In genomic region chr5:48136571-48136970, GRCm38 (mm10) we compare ENCODE assay signal across 9 mouse cellular contexts.
DNase-seq lines count a peak whose midpoint lies in the region; ATAC-seq and TF ChIP-seq lines count a peak whose summit lies in the region.
"Had no signal": no experiment of that assay in that cellular context is flagged by ENCODE, and none has a peak within 500 bp of the region (broad histone marks: within the 10 kb centered on the region; RNA-seq: fewer than 3 reads in every experiment).

No protein-coding gene starts in this region.

- WGBS in liver, adult 2 months = 17% methylated on average over 3 of the region's 3 CpGs
- 14% methylated on average over 3 of the region's 3 CpGs for WGBS in liver, embryonic 12.5 days (ENCODE audit: insufficient replicate concordance)
- WGBS in forebrain, embryonic 16.5 days = 11% methylated on average over 3 of the region's 3 CpGs
- WGBS in stomach, postnatal 0 days = 18% methylated on average over 3 of the region's 3 CpGs
- 24% methylated on average over 3 of the region's 3 CpGs for WGBS in intestine, embryonic 15.5 days

- TF ChIP-seq CTCF in liver, adult 2 months (IDR thresholded peaks at IDR 0.05; ENCODE audit: low read depth, low read length) = 0 out of 2 replicates have a peak, but pooled peaks have one; percentile 2
- TF ChIP-seq CTCF in stomach, postnatal 0 days (IDR thresholded peaks at IDR 0.05; ENCODE audit: low read depth) = peak; percentile 74

- peak; percentile 11 for DNase-seq in adrenal gland, postnatal 14 days
- DNase-seq in adrenal gland, postnatal 4 days (ENCODE audit: low spot score in 2 of 2) = no peak
- peak; percentile 2 for DNase-seq in liver, adult 2 months (ENCODE audit: extremely low read depth, low read depth, low spot score)
- peak; percentile 17 to 42 for DNase-seq in left cerebral cortex, postnatal 10 days (ENCODE audit: extremely low spot score in 1 of 2, low spot score in 2 of 2)
- DNase-seq in stomach, postnatal 0 days (ENCODE audit: low spot score) = peak; percentile 21

- H3K9me3 ChIP-seq in liver, embryonic 12.5 days (replicated peaks) = no peaks in the 10 kb centered on the region
- no peaks in the 10 kb centered on the region for H3K9me3 ChIP-seq in forebrain, embryonic 16.5 days (ENCODE audit: control insufficient read depth, low read length)
- H3K9me3 ChIP-seq in stomach, postnatal 0 days (ENCODE audit: control insufficient read depth, low read length) = no peaks in the 10 kb centered on the region
- H3K9me3 ChIP-seq in intestine, embryonic 15.5 days = no peaks in the 10 kb centered on the region
- H3K9me3 ChIP-seq: limb, embryonic 15.5 days had no signal

- no peaks in the 10 kb centered on the region for H3K4me1 ChIP-seq in liver, adult 2 months (ENCODE audit: control insufficient read depth, insufficient read depth, low read length)
- H3K4me1 ChIP-seq in liver, embryonic 12.5 days = no peaks in the 10 kb centered on the region
- H3K4me1 ChIP-seq in forebrain, embryonic 16.5 days (replicated peaks; ENCODE audit: control insufficient read depth, insufficient read depth, low read length) = no peaks in the 10 kb centered on the region
- H3K4me1 ChIP-seq in stomach, postnatal 0 days (replicated peaks; ENCODE audit: control insufficient read depth, insufficient read depth) = no peaks in the 10 kb centered on the region
- H3K4me1 ChIP-seq in intestine, embryonic 15.5 days (replicated peaks) = no peaks in the 10 kb centered on the region
- H3K4me1 ChIP-seq: limb, embryonic 15.5 days had no signal

- no peak for ATAC-seq in liver, embryonic 12.5 days
- peak; percentile 58 for ATAC-seq in forebrain, embryonic 16.5 days
- ATAC-seq in stomach, postnatal 0 days (ENCODE audit: low FRiP score, low TSS enrichment) = no peak
- ATAC-seq in intestine, embryonic 15.5 days = no peak

- TF ChIP-seq POLR2A in liver, adult 2 months (IDR thresholded peaks at IDR 0.05; ENCODE audit: extremely low read depth, insufficient read depth, low read length) = no peak

- intact Hi-C loops in left cerebral cortex, postnatal 10 days (cut with DNase I) = loop anchor here (5.0 to 10.0 kb wide), 4 partner anchors 99 to 1692 kb away; no protein-coding TSS in a partner anchor

- no peak overlapping the region for H3K4me3 ChIP-seq in liver, adult 2 months (ENCODE audit: insufficient read depth, low read depth, low read length)
- no peak overlapping the region for H3K4me3 ChIP-seq in liver, embryonic 12.5 days
- no peak overlapping the region for H3K4me3 ChIP-seq in forebrain, embryonic 16.5 days (replicated peaks; ENCODE audit: low read length)
- no peak overlapping the region for H3K4me3 ChIP-seq in stomach, postnatal 0 days (ENCODE audit: low read depth, low read length)
- no peak overlapping the region for H3K4me3 ChIP-seq in intestine, embryonic 15.5 days (replicated peaks)
- H3K4me3 ChIP-seq: limb, embryonic 15.5 days had no signal

- no peaks in the 10 kb centered on the region for H3K36me3 ChIP-seq in liver, adult 2 months (ENCODE audit: control insufficient read depth, insufficient read depth, low read length)
- no peaks in the 10 kb centered on the region for H3K36me3 ChIP-seq in liver, embryonic 12.5 days
- H3K36me3 ChIP-seq in forebrain, embryonic 16.5 days (ENCODE audit: control insufficient read depth, insufficient read depth) = no peaks in the 10 kb centered on the region
- no peaks in the 10 kb centered on the region for H3K36me3 ChIP-seq in stomach, postnatal 0 days (ENCODE audit: control insufficient read depth, insufficient read depth, low read length)
- no peaks in the 10 kb centered on the region for H3K36me3 ChIP-seq in intestine, embryonic 15.5 days
- H3K36me3 ChIP-seq: limb, embryonic 15.5 days had no signal

- H3K79me2 ChIP-seq in liver, adult 2 months (ENCODE audit: control insufficient read depth, insufficient read depth, low read length) = no peaks in the 10 kb centered on the region

- TF ChIP-seq EP300 in stomach, postnatal 0 days (optimal IDR thresholded peaks at IDR 0.05) = no peak

- no peak overlapping the region for H3K27ac ChIP-seq in liver, adult 2 months (replicated peaks; ENCODE audit: insufficient read depth, low read depth, low read length)
- H3K27ac ChIP-seq in liver, embryonic 12.5 days = no peak overlapping the region
- H3K27ac ChIP-seq in forebrain, embryonic 16.5 days (ENCODE audit: low read length) = no peak overlapping the region
- H3K27ac ChIP-seq in stomach, postnatal 0 days (replicated peaks) = no peak overlapping the region
- H3K27ac ChIP-seq in intestine, embryonic 15.5 days = no peak overlapping the region
- H3K27ac ChIP-seq: limb, embryonic 15.5 days had no signal

- no peak overlapping the region for H3K9ac ChIP-seq in liver, adult 2 months (ENCODE audit: low read depth, low read length)
- H3K9ac ChIP-seq in liver, embryonic 12.5 days = no peak overlapping the region
- H3K9ac ChIP-seq in forebrain, embryonic 16.5 days (replicated peaks; ENCODE audit: low read depth, low read length) = no peak overlapping the region
- no peak overlapping the region for H3K9ac ChIP-seq in stomach, postnatal 0 days (ENCODE audit: low read length)
- no peak overlapping the region for H3K9ac ChIP-seq in intestine, embryonic 15.5 days
- H3K9ac ChIP-seq: limb, embryonic 15.5 days had no signal

- no peak overlapping the region for H3K4me2 ChIP-seq in liver, embryonic 12.5 days
- H3K4me2 ChIP-seq in forebrain, embryonic 16.5 days (ENCODE audit: low read length) = no peak overlapping the region
- no peak overlapping the region for H3K4me2 ChIP-seq in stomach, postnatal 0 days (replicated peaks; ENCODE audit: low read depth)
- no peak overlapping the region for H3K4me2 ChIP-seq in intestine, embryonic 15.5 days (replicated peaks)
- H3K4me2 ChIP-seq: limb, embryonic 15.5 days had no signal

- H3K27me3 ChIP-seq in liver, adult 2 months (ENCODE audit: control insufficient read depth, insufficient read depth, low read length) = no peaks in the 10 kb centered on the region
- no peaks in the 10 kb centered on the region for H3K27me3 ChIP-seq in liver, embryonic 12.5 days (replicated peaks)
- no peaks in the 10 kb centered on the region; the same call in 1 of the 2 replicates for H3K27me3 ChIP-seq in forebrain, embryonic 16.5 days (replicated peaks; ENCODE audit: control insufficient read depth, insufficient read depth, low read length)
- no peaks in the 10 kb centered on the region for H3K27me3 ChIP-seq in stomach, postnatal 0 days (ENCODE audit: control insufficient read depth, insufficient read depth, low read length)
- H3K27me3 ChIP-seq in intestine, embryonic 15.5 days (replicated peaks) = no peaks in the 10 kb centered on the region
- H3K27me3 ChIP-seq: limb, embryonic 15.5 days had no signal

Comparison
In these comparisons a context has a peak if more than half of its experiments do, and no peak if none do; other contexts are left out.
1. DNase-seq: peak in adrenal gland, postnatal 14 days (single experiment), liver, adult 2 months (single experiment), left cerebral cortex, postnatal 10 days (2 of 2) and stomach, postnatal 0 days (single experiment); none in adrenal gland, postnatal 4 days (0 of 2).